Mouse (Mus musculus) gastrocnemius, postnatal 10 days (tissue): ENCODE data around the gene Lrrtm3. TPM values are rescaled to one million over a fixed set of nuclear protein-coding genes. Genes with fewer than 3 reads are reported as not detected.

Experiments
- DNase-seq: peaks from one replicate; pipeline ENCODE4 v3.0.0; 2021; ENCODE audit warnings: mixed read lengths
- long read RNA-seq, 2 experiments: library from polyadenylated mRNA; stranded (forward); transcript quantifications; one replicate each; pipeline ENCODE4 v2.0.0; 2021
- total RNA-seq, 2 experiments: library from RNA; stranded (reverse); gene quantifications; 2 replicates each; pipeline ENCODE4 v1.2.3; 2021

The Lrrtm3 gene
- total RNA-seq: under 1 TPM; 0.28 to 0.34 TPM
- long read RNA-seq, experiment 1, partial matches to known transcripts: 0 of 3 reads
- long read RNA-seq, experiment 1, other reads (novel, unspliced or antisense): 3 of 3 reads
- long read RNA-seq, experiment 2, partial matches to known transcripts: 0 of 4 reads
- long read RNA-seq, experiment 2, other reads (novel, unspliced or antisense): 3 of 4 reads

DNA sequence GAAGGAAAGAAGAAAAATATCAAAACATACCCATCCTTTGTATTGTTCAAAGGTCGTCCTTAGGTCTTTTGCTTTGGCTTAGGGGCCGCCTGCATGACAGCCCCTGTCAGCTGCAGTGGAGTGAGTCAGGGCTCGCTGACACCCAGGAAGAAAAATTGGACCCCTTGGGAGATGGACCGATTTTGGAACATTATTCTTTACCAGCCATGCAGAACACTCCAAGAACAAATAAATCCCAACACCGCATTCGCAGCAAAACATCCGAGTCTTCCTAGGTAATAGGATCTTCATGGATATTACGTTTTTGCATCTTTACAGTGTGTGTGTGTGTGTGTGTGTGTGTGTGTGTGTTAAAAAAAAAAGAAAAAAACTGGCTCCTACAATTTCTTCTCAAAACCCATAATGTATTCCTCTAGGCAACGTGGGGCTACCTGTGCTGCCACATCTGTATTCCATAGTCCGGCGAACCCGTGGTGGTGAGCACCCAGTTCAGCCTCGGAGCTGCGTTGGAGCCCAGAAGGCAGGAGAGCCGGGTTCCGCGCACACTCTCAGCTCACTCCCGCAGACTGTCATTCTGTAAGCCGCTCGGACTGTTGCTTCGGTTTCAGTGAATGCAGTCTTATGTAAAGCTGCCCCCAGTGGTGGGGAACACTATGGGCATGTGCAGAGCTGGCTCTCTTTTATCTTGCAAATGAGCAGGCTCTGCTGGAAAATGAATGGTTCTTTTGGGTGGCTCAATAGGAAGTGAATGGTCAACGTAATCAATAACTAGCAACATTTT, at the start of gene Lrrtm3:
Gene Lrrtm3, minus strand, starts transcription at position 598 of the 781 bp plus-strand sequence.
- DNase-seq: peak; percentile 29

DNA sequence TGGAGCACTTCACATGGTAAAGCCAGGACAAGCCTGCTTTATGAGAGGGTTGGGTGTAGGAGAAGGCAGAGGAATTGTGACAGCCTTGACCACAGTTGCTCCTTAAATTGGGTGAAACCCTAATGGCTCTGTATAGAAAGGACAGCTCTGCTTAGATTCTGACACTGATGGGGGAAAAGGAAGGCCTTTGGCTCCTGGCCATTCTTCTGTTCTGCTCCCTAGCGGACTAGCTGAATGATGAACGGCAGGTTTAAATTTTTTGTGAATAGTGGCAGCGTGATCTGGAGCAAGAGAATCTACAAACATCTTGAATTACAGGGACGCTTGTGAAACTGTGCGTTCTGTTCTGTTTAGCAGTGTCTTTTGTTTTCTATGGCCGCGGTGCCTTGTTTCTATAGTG, 45.4 kb upstream of the Lrrtm3 start:
- no peak for DNase-seq

DNA sequence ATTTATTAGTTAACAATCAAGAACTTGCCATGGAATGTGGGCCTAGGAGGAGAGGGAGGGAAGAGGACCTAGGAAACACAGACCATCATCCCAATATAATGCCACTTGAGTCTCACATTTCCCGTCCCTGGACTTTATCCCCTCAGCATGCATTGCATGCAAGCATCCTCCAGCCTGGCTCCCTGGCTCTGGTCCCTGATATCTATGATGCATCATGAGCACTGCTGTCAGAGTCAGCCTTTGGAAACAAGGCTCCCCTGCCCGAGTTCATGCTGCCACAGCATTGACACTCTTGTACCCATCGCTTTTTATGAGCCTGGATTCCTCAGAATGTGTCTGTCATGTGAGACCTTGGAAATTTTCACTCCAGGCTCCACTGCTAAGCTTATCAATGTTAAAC, 43.4 kb upstream of the Lrrtm3 start:
- no peak for DNase-seq

DNA sequence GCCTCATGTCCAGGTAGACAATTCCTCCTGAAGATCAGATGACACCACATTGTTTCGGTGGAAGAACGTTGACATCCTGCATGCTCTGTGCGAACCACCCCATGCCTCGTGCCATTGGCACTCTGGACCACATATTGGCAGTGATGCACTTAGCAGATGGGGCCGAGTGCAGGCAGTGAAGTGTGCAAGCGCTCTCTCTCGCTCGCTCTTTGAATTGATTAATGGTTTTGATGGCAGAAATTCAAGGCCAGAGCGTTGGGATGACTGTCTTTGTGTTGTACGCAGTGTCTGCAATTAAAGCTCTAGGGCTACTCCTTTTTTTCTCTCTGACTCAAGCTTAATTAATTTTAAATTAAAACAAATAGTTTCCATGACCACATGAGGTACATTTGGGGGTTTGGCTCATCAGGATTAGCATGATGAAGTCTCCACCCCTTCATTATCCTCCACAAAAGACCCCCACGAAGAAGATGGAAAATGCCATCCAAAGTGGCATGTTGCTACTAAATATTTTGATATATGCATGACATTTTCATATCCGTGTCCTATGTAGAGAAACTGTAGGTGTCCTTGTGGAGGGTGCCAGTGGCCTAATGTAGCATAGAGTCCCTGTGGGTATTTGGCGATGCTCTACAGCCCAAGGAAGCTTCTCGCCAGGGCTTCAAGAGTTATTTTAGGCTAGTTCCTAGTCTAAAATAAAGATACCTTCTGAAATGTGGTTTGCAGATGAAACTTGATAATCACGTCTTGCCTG, 40.5 kb upstream of the Lrrtm3 start:
- DNase-seq: no peak

DNA sequence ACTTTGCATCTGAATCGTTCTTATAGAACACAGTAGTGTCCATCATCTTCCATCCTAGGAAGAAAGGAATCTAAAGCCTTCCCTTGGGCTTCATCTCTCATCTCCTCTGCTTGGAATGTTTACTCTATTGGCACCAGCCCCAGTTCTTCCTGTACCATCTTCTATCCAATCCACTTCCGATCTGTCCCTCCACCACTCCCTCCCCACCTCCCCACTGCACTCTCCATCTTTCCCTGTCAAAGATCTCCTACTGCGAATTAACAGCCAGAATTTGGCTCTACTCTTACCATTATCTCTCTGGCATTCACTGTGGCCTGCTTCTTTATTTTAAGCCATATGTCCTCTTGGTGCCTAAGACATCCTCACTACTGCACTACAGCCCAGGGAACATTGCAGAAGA, 28.8 kb upstream of the Lrrtm3 start:
- no peak for DNase-seq

DNA sequence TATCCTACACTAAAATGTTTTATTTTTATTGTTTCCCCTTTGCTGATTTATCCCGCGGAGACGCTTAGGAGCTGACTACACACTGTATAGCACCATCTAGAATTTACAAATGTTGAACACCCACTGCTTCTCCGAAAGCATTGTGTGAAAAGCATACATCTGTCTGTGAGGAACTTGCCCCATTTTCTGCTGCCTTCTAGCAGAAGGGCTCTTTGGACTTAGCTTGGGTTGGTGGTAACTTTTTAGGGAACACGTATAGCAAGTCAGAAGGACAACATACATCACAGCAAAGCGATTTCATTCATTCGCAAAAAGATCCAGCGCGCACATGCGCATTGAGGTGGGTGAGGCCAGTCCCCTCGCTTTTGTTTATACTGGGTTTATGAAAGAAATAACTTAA, 25.2 kb upstream of the Lrrtm3 start:
- DNase-seq: no peak

DNA sequence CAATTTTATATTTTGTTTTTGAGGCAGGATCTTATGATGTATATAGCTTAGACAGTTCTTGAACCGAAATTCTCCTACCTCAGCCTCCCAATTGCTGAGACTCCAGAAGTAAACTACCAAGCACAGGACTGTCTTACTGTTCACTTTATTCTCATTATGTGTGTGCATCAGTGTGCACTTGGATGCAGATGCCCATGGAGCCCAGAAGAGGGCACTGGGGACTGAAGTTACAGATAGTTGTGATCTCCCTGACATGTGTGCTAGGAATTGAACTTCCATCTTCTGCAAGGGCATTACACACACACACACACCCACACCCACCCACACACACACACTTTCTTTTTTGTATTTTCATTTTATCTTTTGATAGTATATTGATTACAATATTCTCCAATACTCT, 6.5 kb upstream of the Lrrtm3 start:
- DNase-seq: no peak

DNA sequence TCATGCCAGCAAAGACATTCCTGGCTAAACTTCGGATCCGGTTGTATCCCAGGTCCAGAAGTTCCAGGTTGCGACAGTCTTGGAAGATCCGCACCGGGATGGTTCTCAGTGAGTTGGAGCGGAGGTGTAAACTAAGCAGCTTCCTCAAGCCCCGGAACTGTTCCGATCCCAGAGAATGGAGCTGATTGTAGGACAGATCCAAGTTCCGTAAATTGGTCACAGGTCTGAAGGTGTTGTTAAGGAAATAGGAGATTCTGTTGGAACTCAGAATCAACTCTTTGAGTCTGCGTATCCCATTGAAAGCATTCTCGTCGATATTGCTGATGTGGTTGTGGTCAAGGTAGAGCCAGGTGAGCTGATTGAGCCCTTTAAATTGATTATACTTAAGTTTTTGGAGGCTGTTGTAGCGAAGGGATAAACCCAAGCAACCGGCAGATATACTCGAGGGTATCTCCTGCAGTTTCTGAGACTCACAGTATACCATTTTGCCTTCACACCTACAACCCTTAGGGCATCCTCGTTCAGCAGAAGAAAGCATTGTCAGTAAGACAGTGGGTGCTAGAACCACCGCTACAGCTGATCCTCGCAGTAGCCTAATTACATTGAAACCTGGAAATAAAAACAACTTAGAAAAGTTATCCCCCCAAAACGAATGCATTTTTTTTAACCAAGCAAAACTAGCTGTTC, 1.2 kb downstream of the Lrrtm3 start:
- DNase-seq: no peak

DNA sequence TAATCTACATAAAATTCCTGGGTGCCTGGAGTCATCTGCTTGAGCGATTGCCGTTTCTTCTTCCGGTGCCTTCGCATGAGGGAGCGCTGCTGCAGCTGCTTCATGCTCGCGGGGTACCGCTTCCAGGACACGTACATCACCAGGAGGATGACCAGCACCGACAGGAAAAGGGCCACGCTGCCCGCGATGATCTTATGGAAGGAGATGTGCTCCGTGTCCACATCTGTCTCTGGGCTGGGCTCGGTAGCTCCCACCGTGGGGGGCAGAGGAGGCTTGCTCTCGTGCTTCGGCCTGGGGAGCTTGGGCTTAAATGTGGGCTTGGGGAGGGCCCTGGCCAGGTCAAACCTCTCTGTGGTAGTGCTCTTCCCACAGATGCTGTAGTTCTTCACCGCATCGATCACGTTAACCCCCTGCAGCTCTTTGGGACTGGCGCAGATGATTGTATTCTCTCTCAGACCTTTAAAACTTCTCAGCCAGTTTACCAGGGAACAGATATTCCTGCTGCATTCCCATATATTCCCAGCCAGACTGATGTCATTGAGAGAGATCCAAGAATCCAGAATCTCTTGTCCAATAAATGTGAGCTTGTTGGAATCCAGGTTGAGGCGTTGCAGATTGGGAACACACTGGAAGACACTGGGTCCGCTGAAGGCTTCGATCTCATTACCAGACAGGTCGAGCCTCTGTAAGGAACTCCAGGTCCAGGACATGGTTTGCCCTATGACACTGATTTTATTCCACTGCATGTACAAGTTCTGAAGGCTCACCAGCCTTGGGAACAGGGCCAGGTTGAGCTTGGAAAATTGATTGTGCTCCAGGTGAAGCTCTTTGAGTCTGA, 1.9 kb downstream of the Lrrtm3 start:
- DNase-seq: peak; percentile 13

DNA sequence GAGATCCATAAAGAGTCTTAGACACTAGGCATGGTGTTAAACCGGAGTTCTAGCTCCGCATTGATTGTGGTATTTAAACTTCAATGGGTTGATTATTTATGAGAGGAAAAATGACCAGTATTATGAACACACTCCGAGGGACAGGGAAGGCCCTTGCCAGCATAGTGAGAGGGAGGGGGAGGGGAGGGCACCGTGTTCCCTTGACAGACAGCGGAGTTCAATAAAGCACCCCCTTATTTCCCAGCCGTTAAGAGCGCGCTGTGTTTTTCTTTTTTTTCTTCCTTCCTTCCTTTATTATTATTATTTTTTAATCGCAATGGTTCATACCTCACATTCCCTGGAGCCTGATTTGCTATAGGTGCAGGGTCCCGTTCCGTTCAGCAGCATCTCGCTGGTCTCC, 2.6 kb downstream of the Lrrtm3 start:
- DNase-seq: no peak

DNA sequence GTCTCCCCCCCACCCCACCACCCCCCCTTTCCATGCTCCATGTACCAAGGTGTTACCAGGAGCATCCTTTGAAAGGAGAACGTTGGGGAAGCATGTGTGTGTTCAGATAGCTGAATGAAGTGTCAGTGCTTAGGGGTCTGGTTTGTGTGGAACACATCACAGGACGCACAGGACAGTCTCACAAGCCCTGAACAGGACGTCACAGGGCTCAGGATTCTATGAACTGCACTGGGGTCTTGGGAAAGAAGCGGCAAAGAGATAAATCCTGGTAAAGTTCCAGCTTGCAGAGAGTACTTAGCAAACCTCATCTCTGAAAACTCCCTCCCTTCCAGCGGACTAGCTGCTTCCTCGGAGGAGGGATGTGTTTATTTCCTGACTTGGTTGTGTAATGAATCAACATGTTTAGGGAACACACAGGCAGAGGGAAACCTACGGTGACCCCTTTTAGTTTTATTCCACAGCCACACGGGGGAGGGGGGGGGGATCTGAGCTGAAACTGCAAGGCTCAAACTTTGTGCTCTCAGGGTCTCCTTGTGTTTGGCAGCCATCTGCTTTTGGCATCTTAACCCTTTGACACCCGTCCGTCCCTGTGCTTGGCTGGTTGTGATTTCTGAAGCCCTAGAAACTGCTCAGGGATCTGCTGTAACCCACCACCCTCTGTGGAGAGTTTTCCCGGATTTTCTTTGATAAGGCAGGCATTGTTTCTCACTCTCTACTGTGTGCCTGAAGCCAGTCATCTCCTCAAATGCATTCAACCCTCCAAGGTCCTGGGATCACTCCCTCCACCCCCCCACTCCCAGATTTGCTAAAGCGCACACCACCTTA, 3.3 kb downstream of the Lrrtm3 start:
- DNase-seq: no peak

DNA sequence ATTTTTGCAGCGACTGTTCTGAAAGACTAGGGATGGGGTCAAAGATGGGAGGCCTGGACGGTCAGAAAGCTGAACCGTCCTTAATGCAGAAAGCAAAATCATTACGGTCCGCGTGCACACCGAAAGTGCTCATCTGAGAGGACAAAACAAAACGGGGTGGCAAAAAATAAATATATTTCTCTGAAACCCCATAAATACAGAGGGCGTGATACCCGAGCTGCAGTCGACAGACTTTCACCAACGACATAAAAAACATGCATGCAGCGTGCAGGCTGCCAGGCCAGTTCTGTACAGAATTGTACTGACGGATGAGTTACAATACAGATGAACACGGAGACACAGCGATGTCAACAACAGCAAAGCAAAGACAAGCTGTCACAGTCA, 3.9 kb downstream of the Lrrtm3 start:
- DNase-seq: no peak

DNA sequence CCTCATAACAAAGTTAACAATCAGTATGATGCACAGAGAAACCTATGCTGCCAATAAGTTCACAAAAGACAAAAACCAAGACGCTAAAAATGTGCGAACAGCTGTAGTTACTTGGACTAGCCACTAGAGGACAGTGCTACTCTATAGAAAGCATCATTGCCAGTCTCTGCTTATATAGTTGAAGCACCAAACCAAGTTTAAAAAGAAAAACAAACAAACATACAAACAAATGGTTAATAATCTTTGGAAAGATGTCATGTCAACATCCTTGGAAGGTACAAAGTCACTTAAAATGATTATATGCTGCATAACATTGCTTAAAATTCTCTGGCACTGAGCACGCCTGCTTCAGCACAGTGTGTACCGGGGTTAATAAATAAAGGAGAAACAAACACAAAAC, 5.6 kb downstream of the Lrrtm3 start:
- no peak for DNase-seq

DNA sequence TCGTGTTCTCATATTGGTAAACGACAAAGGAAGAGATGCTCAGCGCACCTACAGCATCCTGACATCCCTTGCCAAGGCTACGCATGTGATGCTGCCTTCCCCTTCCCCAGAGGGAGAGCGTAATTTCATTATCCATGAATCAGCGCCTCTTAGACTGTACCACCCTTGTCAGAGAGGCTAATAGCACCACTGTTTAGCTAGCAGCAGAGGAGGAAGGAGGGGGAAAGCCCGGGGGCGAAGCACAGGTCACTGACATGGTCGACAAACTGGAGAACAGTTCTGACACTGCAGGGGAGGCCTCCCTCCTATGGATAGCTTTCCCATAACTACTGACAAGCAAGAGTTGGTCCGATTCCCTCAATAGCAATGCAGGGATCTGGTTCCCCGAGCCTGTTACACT, 6.3 kb downstream of the Lrrtm3 start:
- no peak for DNase-seq

DNA sequence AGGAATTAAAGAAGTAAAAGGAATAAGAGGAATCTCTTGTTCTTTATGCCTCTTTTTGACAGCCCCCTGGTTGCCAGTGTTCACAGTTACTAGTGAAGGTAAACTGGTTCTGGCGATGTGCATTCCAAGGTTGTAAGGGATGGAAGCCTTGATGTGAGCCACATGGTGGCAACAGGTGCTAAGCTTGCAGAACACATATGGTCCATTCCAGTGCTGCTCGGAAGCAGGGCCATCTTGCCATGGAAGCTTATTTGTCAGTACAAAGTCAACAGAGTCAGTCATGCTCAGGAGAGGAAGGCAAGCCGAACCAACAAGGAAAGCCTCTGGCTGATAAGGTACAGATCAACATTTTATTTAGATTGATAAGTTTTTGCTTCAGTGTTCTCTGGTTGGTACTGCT, 7.7 kb downstream of the Lrrtm3 start:
- no peak for DNase-seq

DNA sequence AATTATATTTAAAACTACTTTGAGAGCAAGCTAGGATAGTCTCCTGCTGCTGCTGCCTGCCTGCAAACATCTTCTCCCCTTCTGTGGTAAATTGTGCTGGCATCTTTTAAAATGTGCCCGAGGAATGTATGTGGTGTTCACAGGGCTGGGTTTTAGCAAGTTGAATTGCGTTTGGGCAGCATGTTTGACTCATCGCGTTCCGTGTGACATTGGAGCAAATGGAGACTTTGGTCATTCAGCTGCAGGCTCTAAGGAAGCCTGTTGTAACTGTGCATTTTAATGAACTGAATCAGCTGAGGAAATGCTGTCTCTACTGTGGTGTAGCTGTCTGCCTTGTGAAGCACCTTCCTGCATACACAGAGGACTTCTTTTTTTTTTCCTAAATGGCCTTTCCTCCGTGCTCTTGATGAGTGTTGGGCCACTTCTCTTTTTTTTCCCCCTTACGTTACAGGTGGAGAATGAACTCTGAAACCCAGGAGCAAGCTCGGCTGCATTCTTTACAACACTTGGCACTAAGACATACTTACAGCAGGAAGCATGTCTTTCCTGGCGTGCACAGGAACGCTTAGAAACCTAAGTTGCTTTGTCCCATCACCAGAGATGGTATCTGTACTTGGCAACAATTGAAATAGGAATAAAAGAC, 13.5 kb downstream of the Lrrtm3 start:
- no peak for DNase-seq

DNA sequence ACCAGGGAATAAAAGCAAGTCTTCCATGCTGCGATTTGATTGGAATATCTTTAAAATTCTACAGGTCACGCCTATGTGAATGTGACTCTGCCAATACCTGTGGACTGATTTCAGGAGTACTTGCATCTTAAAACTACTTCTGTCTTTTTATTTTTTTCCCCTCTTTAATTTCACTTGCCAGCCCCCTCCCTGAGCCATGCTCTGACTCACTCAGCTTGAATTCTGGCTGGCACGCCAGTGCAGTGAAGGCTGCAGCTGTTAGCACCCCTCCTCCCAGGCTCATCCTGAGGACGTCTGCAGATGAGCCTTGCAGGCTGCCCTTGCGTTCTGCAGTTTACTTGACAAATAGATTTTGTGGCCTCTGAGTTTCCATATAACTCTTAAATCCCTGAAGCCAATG, 14.1 kb downstream of the Lrrtm3 start:
- DNase-seq: peak; percentile 51

DNA sequence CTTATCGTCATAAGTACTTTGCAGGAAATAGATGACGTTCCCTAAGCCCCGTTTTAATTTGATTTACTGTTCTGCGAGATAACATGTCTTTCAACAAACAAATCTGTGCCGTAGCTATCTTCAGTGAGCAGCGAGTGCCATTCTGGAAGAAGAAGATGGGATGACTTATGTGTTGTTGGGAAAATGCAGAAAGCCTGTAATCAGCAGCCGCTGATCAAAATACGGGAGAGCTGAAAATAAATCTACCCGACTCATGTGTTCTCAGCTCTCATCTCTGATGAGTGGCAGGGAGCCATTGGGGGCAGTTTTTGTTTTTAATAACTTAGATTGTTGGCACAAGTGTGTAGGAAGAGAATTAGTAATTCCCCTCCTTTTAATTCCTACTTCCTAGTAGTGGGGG, 26.4 kb downstream of the Lrrtm3 start:
- DNase-seq: no peak

DNA sequence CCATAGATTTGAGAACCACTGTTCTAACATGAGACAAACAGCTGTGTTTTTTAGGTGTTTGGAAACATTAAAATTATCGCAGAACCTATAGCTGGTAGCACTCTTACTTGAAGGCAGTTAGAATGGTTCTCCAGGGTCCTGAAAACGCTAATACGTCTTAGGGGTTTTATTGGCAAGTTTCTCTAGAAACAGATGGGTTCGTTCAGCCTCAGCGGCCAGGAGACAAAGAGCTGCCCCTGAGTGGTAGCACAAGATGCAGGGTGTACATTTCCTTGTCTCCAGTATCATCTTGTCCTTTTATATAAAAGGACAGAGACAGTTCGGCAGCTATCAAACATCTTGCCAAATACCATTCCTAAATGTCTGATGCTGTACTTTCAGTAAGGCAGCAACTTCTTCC, 40.1 kb downstream of the Lrrtm3 start:
- no peak for DNase-seq

DNA sequence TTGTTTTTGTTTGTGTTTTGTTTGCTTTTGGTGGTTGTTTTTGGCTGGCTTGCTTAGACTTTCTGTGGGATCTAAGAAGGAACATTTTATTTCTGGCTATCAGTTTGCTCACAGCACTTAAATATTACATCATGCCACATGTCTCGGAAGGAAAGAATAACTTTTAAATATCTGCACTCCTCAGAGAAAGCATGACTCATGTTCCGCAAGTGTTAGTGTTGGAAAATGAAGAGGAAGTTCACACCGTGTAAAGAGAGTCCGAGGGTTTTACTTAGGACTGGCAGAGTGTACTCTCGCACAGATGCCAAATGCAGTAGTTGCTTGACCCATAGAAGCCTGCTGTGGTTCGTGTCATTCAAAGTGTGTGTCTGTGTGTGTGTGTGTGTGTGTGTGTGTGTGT, 40.9 kb downstream of the Lrrtm3 start:
- DNase-seq: no peak

DNA sequence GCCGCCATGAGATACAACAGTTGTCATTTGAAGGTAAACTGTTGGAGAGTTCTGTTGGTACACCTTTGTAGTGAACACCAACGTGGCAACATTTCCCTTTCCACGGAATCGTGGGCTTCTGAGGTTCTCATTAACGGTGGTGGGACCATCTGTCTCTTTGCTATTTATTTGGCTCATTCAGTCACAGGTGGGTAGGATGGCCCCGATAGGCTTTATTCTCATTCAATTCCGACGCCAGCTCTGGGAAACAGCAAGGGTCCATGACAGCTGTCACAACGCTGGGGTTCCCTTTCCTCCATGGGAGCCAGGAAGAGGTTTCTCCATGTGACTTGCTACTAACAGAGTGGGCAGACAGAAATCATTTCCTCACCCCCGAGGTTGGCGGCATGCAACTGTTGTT, 48.2 kb downstream of the Lrrtm3 start:
- no peak for DNase-seq
